Mouse (Mus musculus): ENCODE measurements around the gene Trmt1.

The Trmt1 gene

GRCm38 (mm10) chr8:84711312-84711711 lies 25.2 kb downstream of the Trmt1 start:
- DNase-seq: no peak

- peak; percentile 87 for DNase-seq
These were observed 26.0 kb downstream of the Trmt1 start for GRCm38 (mm10) chr8:84711933-84712758.

- no peak for DNase-seq
These were observed 26.6 kb downstream of the Trmt1 start for GRCm38 (mm10) chr8:84712759-84713120.

GRCm38 (mm10) chr8:84713381-84713780 lies 27.3 kb downstream of the Trmt1 start:
- DNase-seq: no peak

- no peak for DNase-seq
These were observed 28.1 kb downstream of the Trmt1 start for GRCm38 (mm10) chr8:84714161-84714560.

- peak; percentile 64 for DNase-seq
These were observed 29.9 kb downstream of the Trmt1 start for GRCm38 (mm10) chr8:84715893-84716468.

- no peak for DNase-seq
These were observed 30.7 kb downstream of the Trmt1 start for GRCm38 (mm10) chr8:84716790-84717189.

- no peak for DNase-seq
These were observed 32.4 kb downstream of the Trmt1 start for GRCm38 (mm10) chr8:84718476-84718875.

- no peak for DNase-seq
These were observed 33.0 kb downstream of the Trmt1 start for GRCm38 (mm10) chr8:84718959-84719690.

- no peak for DNase-seq
These were observed 36.4 kb downstream of the Trmt1 start for GRCm38 (mm10) chr8:84722530-84722849.

- peak; percentile 75 for DNase-seq
These were observed 36.9 kb downstream of the Trmt1 start, which contains the start of gene G430095P16Rik for GRCm38 (mm10) chr8:84722850-84723570. G430095P16Rik (plus strand) TSS chr8:84723007.

GRCm38 (mm10) chr8:84723571-84723900 lies 37.4 kb downstream of the Trmt1 start:
- no peak for DNase-seq

- DNase-seq: no peak
These were observed 38.6 kb downstream of the Trmt1 start for GRCm38 (mm10) chr8:84724683-84725082.

- DNase-seq: no peak
These were observed 39.3 kb downstream of the Trmt1 start for GRCm38 (mm10) chr8:84725246-84725940.

- DNase-seq: no peak
These were observed 39.8 kb downstream of the Trmt1 start for GRCm38 (mm10) chr8:84725941-84726259.

GRCm38 (mm10) chr8:84728474-84728873 lies 42.4 kb downstream of the Trmt1 start:
- no peak for DNase-seq

- no peak for DNase-seq
These were observed 43.8 kb downstream of the Trmt1 start for GRCm38 (mm10) chr8:84729921-84730362.

GRCm38 (mm10) chr8:84730541-84731370 lies 44.6 kb downstream of the Trmt1 start:
- DNase-seq: peak; percentile 42

- DNase-seq: no peak
These were observed 45.5 kb downstream of the Trmt1 start for GRCm38 (mm10) chr8:84731371-84732177.

GRCm38 (mm10) chr8:84732545-84732944 lies 46.4 kb downstream of the Trmt1 start:
- DNase-seq: no peak

- DNase-seq: peak; percentile 31
These were observed 46.9 kb downstream of the Trmt1 start for GRCm38 (mm10) chr8:84732996-84733395.

Data from embryo, embryonic 11 days (tissue).